Comparison of ENCODE assay signal across 17 mouse cellular contexts in genomic region chr1:32430516-32430915, GRCm38 (mm10).
"Had no signal": no experiment of that assay in that cellular context is flagged by ENCODE, and none has a peak within 500 bp of the region (broad histone marks: within the 10 kb centered on the region; RNA-seq: fewer than 3 reads in every experiment).

No protein-coding gene starts in this region.

- H3K4me3 ChIP-seq: midbrain, embryonic 10.5 days; midbrain, embryonic 12.5 days; myocyte; neural tube, embryonic 13.5 days; neural tube, embryonic 15.5 days had no signal

- DNase-seq: lung, adult 18-20 months; lung, embryonic 14.5 days; lung, postnatal 10 days; lung, postnatal 4 days; midbrain, embryonic 14.5 days; retina, postnatal 1 day; right cerebral cortex, postnatal 14 days; spleen, adult 18-20 months; thymus, adult 18-20 months; thymus, postnatal 14 days; thymus, postnatal 36 days had no signal

- H3K27ac ChIP-seq: liver, embryonic 14.5 days; midbrain, embryonic 10.5 days; midbrain, embryonic 12.5 days; neural tube, embryonic 13.5 days; neural tube, embryonic 15.5 days had no signal
